Mouse (Mus musculus): ENCODE measurements around the gene AI593442.

GRCm38 (mm10) chr9:52623926-52624325 lies 55.7 kb downstream of the AI593442 start:
- TF ChIP-seq CTCF (conservative IDR thresholded peaks at IDR 0.05; ENCODE audit: low read length) (no peak), NANOG (IDR thresholded peaks at IDR 0.05; ENCODE audit: borderline replicate concordance, low read length) (no peak), POU5F1 (IDR thresholded peaks at IDR 0.05; ENCODE audit: borderline replicate concordance, low read length) (no peak)

Data from E14TG2a.4 (cell line).